Mouse (Mus musculus): ENCODE data around the gene Smg6. TPM values are rescaled to one million over a fixed set of nuclear protein-coding genes. Genes with fewer than 3 reads are reported as not detected.
A peak's percentile ranks its signal among the peaks of the same experiment; 100 is the strongest.

The Smg6 gene
- polyA plus RNA-seq, 1 experiment from 2014 or later: 14.0 TPM

GRCm38 (mm10) chr11:75164750-75165149 lies 239.1 kb downstream of the Smg6 start:
- peak overlapping the region; percentile 72 for H3K4me3 ChIP-seq
- peaks cover 59% of the 10 kb centered on the region for H3K4me1 ChIP-seq
- H3K27me3 ChIP-seq (ENCODE audit: insufficient read depth, poor library complexity, severe bottlenecking): peaks cover 75% of the 10 kb centered on the region
- no peak for DNase-seq (ENCODE audit: low spot score)
- peaks cover 34% of the 10 kb centered on the region for H3K36me3 ChIP-seq
- 15% methylated on average over 15 of the region's 15 CpGs for WGBS
- no peaks in the 10 kb centered on the region for H3K9me3 ChIP-seq
- H3K27ac ChIP-seq: no peak overlapping the region

GRCm38 (mm10) chr11:75165441-75166192 lies 240.0 kb downstream of the Smg6 start:
- peaks cover 83% of the 10 kb centered on the region for H3K27me3 ChIP-seq (ENCODE audit: insufficient read depth, poor library complexity, severe bottlenecking)
- DNase-seq (ENCODE audit: low spot score): peak; percentile 84
- peak overlapping the region; percentile 77 for H3K27ac ChIP-seq
- H3K36me3 ChIP-seq: peaks cover 27% of the 10 kb centered on the region
- no peaks in the 10 kb centered on the region for H3K9me3 ChIP-seq
- H3K4me3 ChIP-seq: peak overlapping the region; percentile 72
- H3K4me1 ChIP-seq: peaks cover 67% of the 10 kb centered on the region
- 4% methylated on average over 54 of the region's 54 CpGs for WGBS

- H3K36me3 ChIP-seq: peaks cover 26% of the 10 kb centered on the region
- H3K4me1 ChIP-seq: peaks cover 71% of the 10 kb centered on the region
- peak overlapping the region; percentile 72 for H3K4me3 ChIP-seq
- 5% methylated on average over 55 of the region's 55 CpGs for WGBS
- peaks cover 90% of the 10 kb centered on the region for H3K27me3 ChIP-seq (ENCODE audit: insufficient read depth, poor library complexity, severe bottlenecking)
- DNase-seq (ENCODE audit: low spot score): no peak
- no peaks in the 10 kb centered on the region for H3K9me3 ChIP-seq
- peak overlapping the region; percentile 77 for H3K27ac ChIP-seq
Observed at GRCm38 (mm10) chr11:75166193-75166842, 240.7 kb downstream of the Smg6 start.

GRCm38 (mm10) chr11:75166861-75167642 lies 241.4 kb downstream of the Smg6 start:
- Histone ChIP-seq H3K4me1 (peaks cover 72% of the 10 kb centered on the region), H3K36me3 (peaks cover 26% of the 10 kb centered on the region), H3K9me3 (no peaks in the 10 kb centered on the region), H3K27me3 (ENCODE audit: insufficient read depth, poor library complexity, severe bottlenecking) (peaks cover 98% of the 10 kb centered on the region), H3K4me3 (peak overlapping the region; percentile 72), H3K27ac (peak overlapping the region; percentile 77)
- DNase-seq (ENCODE audit: low spot score): no peak
- WGBS: 2% methylated on average over 68 of the region's 68 CpGs

GRCm38 (mm10) chr11:75167643-75168589 lies 242.3 kb downstream of the Smg6 start:
- H3K9me3 ChIP-seq: no peaks in the 10 kb centered on the region
- H3K4me1 ChIP-seq: peaks cover 81% of the 10 kb centered on the region
- H3K4me3 ChIP-seq: peak overlapping the region; percentile 72
- WGBS: 3% methylated on average over 52 of the region's 63 CpGs
- DNase-seq (ENCODE audit: low spot score): no peak
- peak overlapping the region; percentile 77 for H3K27ac ChIP-seq
- H3K27me3 ChIP-seq (ENCODE audit: insufficient read depth, poor library complexity, severe bottlenecking): peaks cover 100% of the 10 kb centered on the region
- H3K36me3 ChIP-seq: peaks cover 20% of the 10 kb centered on the region

- peaks cover 89% of the 10 kb centered on the region for H3K4me1 ChIP-seq
- H3K4me3 ChIP-seq: peak overlapping the region; percentile 72
- whole genome bisulfite sequencing: under 1% methylated on average over 83 of the region's 83 CpGs
- peaks cover 100% of the 10 kb centered on the region for H3K27me3 ChIP-seq (ENCODE audit: insufficient read depth, poor library complexity, severe bottlenecking)
- H3K9me3 ChIP-seq: no peaks in the 10 kb centered on the region
- H3K36me3 ChIP-seq: peaks cover 11% of the 10 kb centered on the region
- peak; percentile 82 for DNase-seq (ENCODE audit: low spot score)
- peak overlapping the region; percentile 76 for H3K27ac ChIP-seq
Observed at GRCm38 (mm10) chr11:75168590-75169361, 243.2 kb downstream of the Smg6 start.

- no peak for DNase-seq (ENCODE audit: low spot score)
- H3K9me3 ChIP-seq: no peaks in the 10 kb centered on the region
- 8% methylated on average over 23 of the region's 23 CpGs for WGBS
- peaks cover 90% of the 10 kb centered on the region for H3K4me1 ChIP-seq
- H3K27ac ChIP-seq: peak within 1 kb of the TSS; percentile 76
- peaks cover 92% of the 10 kb centered on the region for H3K27me3 ChIP-seq (ENCODE audit: insufficient read depth, poor library complexity, severe bottlenecking)
- H3K36me3 ChIP-seq: peaks cover 4% of the 10 kb centered on the region
- peak within 1 kb of the TSS; percentile 72 for H3K4me3 ChIP-seq
Observed at GRCm38 (mm10) chr11:75169405-75170080, 243.9 kb downstream of the Smg6 start, which contains the start of gene Hic1. Gene Hic1, minus strand, starts transcription at chr11:75169519.

- H3K27me3 ChIP-seq (ENCODE audit: insufficient read depth, poor library complexity, severe bottlenecking): peaks cover 85% of the 10 kb centered on the region
- no peaks in the 10 kb centered on the region for H3K9me3 ChIP-seq
- H3K27ac ChIP-seq: no peak overlapping the region
- under 1% methylated on average over 38 of the region's 38 CpGs for WGBS
- H3K4me1 ChIP-seq: peaks cover 82% of the 10 kb centered on the region
- peak; percentile 91 for DNase-seq (ENCODE audit: low spot score)
- no peaks in the 10 kb centered on the region; the same call in none of the 2 replicates for H3K36me3 ChIP-seq
- peak overlapping the region; percentile 72 for H3K4me3 ChIP-seq
Observed at GRCm38 (mm10) chr11:75170136-75170751, 244.6 kb downstream of the Smg6 start.

- no peak for DNase-seq (ENCODE audit: low spot score)
- H3K4me1 ChIP-seq: peaks cover 72% of the 10 kb centered on the region
- H3K36me3 ChIP-seq: peaks cover 1% of the 10 kb centered on the region; the same call in 1 of the 2 replicates
- H3K27ac ChIP-seq: no peak overlapping the region
- 6% methylated on average over 17 of the region's 17 CpGs for whole genome bisulfite sequencing
- peak overlapping the region; percentile 73 for H3K4me3 ChIP-seq
- H3K9me3 ChIP-seq: no peaks in the 10 kb centered on the region
- H3K27me3 ChIP-seq (ENCODE audit: insufficient read depth, poor library complexity, severe bottlenecking): peaks cover 74% of the 10 kb centered on the region
Observed at GRCm38 (mm10) chr11:75171186-75171865, 245.7 kb downstream of the Smg6 start.
